Mouse (Mus musculus) heart, postnatal 4 days (tissue): ENCODE data around the gene Lman1l. TPM values are rescaled to one million over a fixed set of nuclear protein-coding genes. Genes with fewer than 3 reads are reported as not detected.
A peak's percentile ranks its signal among the peaks of the same experiment; 100 is the strongest.

Experiments used
- DNase-seq: peaks from one replicate; pipeline ENCODE4 v3.0.0; 2021
- total RNA-seq, 2 experiments: library from RNA; stranded (reverse); gene quantifications; 2 replicates each; pipeline ENCODE4 v1.2.3; 2021

The Lman1l gene
- total RNA-seq, 2 experiments from 2014 or later: not detected

DNA sequence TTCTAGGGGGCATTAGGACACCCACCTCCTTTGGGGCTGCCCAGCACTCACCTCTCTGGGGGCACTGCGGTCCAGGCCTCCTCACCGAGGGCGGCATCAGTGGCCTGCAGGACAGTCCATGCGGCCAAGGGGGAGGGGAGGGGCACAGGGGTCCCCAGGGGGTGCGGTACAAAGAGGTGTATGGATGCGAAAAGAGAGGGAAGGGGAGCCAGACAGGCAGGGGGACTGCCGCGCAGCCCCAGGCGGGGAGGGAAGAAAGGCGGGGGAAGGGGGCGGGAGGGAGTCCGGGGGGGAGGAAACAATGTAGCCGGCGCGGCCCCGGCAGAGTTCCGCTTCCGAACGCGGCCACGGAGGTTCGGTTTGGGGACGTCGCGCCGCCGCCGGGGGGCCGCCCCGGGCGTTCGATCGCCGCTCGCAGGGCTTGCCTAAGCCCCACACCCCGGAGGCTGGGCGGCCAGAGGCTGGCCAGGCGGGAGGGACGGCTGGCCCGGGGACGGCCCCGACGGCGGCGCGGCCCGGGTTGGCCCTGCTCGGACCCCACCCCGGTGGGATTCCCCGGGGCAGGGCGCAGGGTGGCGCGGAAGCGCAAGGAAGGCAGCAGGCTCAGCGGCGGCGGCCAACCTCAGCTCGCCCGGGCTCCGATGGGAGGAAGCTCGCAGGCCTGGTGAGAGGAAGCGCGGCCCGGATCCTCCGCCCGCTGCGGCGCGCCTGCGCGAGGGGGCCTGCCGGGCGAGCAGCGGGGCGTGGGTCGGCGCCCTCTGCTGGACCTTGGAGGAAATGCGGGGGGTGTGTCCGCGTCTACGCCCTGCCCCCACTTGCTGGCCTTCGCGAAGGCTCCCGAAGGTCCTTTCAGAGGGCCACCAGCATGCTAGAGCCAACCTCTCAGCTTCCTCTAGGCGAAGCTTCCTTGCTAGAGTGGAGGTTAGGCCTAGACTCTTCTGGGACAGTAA, 24.6 kb upstream of the Lman1l start:
- DNase-seq: peak; percentile 97

DNA sequence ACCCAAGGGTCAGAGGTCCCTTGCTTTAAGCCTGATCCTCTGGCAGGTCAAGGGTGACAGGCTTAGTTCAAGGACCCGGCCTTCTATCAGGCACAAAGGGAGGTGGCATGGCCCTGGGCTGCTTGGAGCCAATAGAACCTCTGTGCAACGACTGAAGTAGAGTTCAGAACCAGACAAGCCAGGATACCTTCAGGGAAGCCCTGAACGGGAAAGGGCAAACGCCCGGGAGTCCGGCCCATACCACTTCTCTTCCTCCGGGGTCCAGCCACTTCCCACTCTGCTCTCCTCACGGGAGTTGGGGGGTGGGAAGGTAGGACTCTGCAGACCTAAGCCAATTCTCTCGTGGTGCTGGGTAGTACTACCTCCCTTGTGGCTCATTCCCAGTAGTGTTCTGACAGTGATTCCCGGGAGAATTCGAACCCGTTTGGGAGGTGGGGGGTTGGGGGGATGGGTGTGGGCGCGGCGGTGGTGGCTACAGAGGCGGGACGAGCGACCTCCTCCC, 23.9 kb upstream of the Lman1l start:
- no peak for DNase-seq

DNA sequence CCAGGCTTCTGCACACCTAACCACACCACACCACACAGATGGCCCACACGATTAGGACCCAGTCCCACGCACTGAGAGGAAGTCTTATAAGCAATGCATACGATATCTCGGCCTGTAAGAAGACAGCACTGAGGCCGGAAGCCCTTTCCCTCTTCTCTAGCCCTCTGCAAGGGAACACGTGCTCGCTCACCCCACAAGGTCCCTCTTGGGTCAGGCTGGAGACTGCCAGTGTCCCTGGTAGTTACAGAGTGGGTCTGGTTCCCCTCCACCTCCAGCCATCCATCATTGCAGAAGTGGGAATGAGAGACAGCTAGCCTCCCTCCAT, 23.2 kb upstream of the Lman1l start:
- DNase-seq: no peak

DNA sequence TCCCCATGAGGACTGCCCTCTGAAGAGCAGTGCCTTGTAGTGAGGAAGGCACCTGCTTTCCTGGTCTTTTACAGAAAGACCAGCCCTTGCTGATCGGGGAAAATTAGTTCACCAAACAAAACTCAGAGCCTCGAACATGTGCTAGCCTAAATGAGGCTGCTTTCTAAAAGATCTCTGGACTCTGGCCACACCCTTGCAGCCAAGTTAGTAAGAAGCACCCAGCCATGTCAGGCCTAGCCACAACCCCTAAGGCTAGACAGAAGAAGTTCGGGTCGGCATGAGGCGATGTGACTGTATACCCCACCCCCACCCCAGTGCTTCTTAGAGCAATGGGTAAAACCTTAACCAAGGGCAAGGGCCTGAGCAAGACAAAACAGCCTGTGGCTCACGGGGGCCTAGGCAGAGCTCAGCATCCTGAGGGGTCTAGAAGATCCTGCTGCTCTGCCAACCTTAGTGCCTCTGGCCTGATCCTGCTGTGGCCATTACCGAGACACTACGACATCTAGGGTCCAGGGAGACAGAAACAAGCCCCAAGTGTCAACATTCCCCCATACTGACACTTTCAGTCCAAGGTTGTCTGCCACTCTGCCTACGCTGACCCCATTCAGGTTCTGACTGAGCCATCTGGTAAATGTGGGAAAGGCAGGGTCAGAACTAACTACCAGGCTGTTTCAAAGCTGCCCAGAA, 22.7 kb upstream of the Lman1l start:
- DNase-seq: no peak

DNA sequence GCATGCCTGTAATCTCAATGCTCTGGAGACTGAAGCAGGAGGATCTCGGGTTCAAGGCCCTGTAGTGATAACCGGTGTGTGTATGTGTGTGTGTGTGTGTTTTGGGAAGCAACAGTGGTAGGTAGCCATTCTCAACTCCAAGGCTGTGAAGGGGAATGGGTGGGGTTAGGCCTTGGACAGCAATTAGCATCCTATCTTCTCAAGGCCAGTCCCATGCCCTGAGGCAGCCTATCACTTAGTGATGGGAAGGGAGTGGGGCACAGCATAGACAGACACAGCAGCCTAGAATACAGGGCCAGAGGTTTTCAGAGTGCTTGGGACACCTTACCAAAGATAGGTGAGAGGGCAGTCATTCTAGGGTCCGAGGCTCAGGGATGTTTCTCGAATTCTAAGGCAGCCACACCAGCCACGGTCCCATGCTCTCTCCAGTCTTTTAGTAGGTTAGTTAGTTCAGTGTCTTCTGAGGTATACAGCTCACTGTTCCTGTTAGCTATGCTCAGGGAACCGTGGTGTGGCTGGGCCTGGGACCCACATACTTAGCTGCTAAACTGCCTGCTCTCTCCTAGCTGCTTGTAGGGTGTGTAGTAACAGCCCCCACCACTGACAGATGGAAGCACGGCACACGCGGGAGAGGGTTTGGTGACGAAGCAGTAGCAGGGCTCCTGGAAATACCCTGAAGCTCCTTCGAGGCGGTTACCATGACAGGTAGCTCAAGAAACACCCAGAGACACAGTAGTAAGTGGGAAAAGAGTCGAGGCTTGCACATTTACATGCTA, 21.4 kb upstream of the Lman1l start:
- no peak for DNase-seq

DNA sequence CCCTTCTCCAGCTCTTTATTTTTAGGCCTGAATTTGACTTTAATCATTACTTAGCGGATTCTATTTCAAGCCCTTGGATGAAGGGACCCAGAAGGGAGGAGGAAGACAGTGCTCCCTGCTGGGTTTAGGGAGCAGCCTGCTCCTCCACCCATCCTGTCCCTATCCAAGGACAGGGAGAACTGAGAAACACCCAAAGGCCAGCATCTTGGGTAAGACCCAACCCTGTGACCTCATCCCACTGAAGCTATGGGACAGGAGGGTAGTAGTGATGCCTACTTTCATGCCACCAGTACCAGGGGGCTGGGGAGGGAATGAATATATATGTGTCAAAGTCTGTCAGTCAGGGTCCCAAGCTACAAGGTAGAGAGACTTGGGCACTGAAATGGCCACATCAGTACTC, 20.4 kb upstream of the Lman1l start:
- DNase-seq: no peak

DNA sequence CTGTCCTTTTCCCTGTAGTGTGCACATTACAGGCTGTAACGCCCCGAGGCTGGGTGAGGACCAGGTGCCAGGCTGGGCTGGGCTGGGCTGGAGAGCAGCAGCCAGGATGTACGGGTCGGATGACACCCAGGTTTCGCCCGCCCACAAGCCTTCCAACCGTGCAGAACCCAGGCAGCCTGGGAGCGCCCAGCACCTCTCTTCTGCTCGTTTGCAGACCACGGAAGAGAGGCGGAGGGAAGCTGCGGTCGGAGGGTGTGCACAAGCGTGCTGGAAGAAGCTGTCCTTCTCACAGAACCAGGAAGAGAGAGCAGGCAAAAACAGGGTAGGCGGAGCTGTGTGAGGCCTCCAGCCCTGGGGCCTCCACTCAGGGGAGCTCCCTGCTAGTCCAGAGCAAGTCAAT, 19.8 kb upstream of the Lman1l start:
- DNase-seq: peak; percentile 51

DNA sequence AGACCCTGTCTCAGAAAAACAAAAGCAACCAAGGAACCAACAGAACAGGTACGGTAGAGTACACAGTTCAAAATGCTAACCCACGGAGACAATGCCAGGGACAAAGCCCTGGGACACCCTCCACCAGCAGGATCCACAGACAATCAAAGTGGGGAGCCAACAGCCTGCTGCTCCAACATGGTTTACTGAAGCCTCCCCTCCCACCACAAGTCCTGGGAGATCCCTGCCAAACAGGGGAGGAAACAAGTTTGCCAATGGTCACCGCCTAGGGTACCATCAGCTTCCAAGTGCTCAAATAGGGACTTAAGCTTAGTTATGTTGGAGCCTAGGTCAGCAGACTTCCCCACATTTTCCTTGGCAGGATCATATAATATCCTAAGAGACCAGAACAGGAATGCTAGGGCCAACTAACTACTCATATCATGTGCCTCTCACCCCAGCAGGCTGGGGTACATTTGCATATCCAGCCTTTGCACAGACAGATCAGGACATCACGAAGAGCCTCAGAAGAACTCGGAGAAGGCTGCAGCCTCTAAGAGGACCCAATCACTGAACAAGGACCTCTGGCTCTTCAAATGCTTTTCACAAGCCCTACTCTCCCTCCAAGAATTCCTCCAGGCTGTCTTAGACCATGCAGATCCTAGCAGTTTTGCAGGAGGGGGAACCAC, 19.2 kb upstream of the Lman1l start:
- no peak for DNase-seq

DNA sequence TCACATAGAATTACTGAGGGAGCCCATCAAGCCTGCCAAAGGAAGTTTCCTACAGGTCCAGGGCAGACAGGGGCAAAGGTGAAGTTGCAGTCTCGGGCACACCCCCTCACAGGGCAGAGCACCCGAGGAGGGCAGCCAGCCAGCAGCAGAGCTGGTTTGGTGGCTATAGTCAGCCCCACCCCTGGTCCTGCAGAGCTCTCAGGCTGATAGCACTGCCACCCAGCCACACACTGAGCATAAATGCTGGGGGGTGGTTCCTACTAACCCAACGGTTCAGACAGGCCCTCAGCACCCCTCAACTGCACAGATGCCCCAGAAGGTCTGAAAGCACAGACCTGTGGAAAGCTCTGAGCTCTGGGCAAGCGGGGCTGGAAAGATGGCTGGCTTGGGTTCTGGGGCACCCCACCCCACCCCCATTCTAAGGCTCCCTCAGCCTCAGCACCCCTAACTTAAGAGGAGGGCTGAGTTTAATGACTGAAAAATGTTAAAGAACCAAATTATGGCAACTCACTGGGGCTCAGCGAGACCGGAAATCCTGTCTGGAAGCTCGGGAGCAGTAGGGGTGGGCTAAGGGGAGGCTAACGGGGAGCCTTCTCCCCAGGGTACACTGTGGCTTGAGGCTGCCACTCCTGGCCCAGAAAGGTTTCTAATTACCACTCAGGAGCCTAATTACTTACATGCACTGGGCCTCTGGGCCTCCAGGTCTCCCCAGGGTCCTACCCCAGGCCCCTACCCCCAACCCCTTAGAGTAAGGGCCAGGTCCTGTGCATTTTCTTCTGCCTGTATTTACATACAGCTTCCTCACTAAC, 18.3 kb upstream of the Lman1l start:
- DNase-seq: peak; percentile 54

DNA sequence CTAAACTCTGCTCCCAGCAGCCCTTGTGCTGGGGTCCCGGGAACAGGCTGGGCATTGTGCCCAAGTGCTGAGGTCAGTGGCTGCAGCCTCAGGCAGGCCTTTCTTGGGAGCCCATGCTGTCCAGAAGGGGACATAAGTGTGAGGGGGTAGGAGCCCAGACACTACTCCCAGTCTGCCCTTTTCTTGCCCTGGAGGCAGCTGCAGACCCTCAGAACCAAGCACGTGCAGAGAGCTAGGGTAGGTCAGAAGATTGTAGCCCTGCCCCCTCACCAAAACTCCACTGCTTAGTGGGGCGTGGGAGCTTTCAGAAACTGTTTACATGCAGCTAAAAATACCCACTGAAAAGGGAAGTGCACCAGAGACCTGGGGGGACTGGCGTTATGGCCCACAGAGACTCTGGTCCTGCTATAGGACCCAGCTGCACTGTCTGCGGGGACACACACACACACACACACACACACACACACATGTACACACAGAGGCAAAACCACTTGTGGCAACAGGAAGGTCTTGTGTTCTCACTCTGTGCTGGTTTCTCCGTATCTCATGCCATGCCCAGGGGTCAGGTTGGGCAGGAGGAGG, 17.3 kb upstream of the Lman1l start:
- DNase-seq: peak; percentile 91

DNA sequence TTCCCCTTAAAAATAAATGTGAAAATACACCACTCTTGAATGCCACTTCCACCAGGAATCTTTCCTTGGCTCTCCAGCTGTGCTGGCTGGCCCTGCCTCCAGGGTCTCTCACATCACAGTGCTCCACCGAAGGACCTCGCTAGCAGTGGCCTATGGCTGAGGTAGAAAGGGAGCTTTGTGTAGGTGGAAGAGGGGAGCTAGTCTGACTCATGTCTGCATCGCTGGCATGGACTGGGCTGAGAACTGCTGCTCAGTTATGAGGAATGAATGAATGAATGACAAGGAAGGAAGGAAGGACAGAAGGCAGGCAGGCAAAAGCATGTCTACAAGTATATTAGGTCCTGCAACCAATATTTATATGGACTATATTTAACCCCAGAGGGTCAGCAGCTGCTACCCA, 16.7 kb upstream of the Lman1l start:
- DNase-seq: no peak

DNA sequence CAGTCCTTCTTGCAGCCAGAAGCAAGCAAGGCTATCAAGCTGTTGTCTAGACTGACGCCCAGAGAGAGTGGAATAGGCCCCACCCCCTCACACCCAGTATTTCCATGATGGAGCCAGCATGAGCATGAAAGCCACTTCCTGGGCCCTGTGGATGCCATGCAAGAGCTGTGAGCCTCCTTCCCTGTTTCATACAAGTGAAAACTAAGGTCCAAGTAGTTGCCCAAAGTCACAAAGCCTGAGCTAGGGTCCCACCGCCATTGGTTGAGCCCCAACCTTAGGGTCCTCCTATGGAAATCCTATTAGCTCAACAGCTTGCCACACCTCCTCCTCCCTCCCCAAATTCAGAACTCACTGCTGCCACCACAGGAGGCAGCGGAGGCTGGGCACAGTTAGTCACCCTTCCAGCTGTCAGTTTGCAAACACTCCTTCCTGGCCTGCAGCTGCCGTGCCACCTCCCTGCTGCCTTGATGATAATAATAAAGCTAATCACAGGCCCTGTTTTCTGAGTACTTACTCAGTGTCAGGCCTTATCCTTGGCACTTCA, 13.0 kb upstream of the Lman1l start:
- no peak for DNase-seq

DNA sequence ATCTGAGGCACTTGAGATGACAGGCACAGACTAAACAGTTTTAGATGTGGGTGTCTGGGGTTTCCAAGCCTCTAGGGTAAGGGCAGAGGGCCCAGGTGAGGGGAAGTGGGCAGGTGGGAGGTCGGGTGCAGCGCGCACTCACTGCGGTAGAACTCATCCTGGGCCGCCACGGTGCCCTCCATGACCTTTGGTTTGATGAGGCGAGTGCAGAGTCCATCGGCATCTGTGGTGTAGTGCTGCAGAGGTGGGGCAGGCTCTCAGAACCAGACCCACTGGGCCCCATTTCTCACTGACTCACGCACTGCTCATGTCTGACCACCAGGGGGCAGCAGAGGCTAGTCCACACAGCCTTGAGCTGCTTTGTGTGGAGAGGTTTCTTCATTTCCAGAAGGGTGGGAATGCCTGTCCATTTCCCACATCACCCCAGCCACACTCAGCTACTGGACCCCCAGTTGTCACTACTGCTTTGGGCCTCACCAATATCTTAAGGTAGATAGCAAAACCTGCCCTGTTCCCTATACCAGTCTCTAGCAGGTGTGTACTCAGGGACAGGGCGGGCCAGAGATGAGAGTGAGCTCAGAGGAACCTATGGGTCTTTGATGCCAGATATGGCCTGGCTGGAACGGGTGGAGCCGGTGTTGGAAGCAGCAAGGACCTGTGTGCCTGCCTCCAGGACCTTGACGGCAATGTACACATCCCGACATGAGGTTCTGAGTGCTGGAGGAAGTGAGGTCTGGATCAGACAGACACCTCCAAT, 8.7 kb upstream of the Lman1l start:
- peak; percentile 91 for DNase-seq

DNA sequence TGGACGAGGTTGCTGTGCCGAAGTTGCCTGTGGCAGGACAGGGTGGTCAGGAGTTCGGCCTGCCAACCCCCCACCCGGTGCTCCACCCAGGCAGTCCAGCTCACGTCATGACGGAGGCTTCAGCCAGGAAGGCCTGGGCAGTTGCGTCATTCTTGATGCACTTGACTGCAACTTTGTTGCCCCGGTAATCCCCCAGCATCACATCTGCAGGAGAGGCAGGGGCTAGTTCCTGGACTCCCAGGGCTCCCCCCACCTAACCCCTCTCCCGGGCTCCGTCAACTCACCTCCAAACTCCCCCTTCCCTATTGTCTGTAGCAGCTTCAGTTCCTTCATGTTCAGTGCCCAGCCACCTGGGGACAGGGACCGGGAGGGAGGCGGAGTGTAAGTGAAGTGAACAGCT, 8.1 kb upstream of the Lman1l start:
- no peak for DNase-seq

DNA sequence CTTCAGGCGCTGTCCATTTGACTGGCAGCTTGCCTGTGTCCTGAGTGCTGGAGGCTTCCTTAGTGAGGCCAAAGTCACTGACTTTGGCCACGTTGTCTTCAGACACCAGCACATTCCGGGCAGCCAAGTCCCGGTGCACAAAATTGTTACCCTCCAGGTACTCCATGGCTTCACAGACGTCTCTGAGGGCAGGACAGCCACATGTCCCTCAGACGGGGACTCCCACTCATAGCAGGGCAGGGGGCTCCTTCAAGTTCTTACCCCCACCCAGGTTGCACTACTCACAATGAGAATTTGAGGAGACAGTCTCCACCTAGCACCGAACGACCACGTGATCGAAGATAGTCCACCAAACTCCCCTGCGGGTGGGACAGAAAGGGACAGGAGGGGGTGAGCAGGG, 7.3 kb upstream of the Lman1l start:
- no peak for DNase-seq

DNA sequence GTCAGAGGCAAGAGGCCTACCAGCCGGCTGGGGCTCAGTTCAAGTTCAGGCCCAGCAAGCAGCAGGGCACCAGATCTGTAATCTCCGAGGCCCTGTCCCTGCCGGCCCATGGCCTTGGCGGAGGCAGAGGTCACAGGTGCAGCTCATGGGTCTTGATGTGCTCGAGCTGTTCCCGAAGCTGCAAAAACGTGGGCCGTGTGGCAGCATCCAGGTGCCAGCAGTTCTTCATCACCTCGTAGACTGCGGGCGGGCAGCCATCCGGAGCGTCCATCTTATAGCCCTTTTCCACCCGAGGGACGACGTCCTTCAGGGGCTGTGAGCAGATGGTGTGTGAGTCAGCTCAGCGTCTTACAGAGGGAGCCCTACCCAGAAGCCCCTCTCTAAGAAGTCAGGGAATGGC, 6.6 kb upstream of the Lman1l start:
- DNase-seq: no peak

DNA sequence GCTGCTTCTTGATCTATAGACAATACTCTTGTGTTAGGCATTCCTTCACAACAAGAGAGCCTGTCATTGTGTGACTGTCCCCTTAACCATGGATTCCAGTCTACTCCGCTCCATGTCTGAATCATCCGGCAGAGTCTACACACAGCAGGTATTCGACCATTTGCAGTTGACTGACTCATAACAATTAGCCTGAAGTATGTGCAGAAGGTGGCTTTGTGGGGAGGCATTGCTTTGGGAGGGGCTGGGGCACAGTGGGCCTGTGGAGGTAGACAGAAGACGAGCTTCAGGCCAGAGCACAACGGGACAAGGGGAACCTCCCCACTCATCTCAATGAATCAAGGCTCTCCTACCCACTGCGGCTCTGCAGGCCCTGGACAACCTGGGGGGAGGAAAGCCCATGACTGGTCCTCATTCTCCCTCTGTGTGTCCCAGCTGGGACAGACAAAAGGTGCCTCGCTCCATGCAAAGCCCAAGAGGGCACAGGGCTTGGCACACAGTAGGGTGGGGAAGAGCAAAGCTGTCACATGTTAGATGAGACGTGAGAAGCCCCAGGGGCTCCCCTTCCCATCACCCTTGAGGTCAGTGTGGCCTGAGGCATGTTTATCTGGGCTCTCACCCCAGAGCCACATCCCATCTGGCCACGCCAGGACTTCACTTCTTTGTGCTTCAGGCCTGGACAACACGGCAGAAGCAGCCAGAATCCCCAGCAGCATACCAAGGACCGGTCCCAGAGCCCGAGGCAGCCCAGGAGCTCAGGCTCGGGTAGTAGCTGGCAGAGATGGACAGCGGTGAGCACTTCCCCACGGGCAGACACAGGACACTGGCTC, 5.3 kb upstream of the Lman1l start:
- no peak for DNase-seq

DNA sequence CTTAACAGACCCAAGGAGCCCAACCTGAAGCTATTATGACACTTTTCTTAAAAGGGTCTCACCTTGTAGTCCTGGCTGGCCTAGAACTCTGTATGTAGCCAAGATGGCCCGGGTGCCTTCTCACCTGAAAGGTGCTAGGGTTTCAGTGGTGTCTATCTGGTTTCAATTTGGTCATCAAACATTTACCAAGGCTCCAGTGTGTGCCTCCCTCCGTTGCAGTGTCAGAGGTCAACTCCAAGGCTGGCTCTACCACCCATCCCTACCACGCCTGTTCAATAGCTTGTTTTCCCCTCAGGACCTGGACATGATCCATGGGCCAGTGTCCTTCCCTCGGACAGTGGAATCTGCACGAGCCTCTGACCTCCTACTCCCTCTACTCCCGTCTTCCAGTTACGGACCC, 3.7 kb upstream of the Lman1l start:
- DNase-seq: no peak

DNA sequence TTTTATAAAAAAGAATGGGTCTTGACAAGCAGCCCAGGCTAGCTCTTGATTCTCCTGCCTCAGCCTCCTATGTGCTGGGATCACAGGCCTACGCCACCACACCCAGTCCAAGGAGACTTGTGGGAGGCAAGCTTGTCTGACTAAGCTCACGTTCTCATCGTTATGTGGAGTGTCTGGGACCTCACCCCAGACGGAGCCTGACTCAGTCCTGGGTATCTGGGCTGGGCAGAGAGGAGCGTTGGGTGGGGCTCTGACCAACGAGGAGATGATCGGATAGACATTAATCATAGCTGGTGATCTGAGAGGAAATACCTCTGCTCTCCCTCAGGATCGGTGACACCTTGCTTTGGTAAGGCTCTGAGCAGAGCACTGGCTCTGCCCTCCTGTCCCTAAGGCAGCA, 1.7 kb downstream of the Lman1l start:
- no peak for DNase-seq
